8 mouse cellular contexts compared by ENCODE assay signal in genomic region chr13:60174953-60175352, GRCm38 (mm10). TPM values are rescaled to one million over a fixed set of nuclear protein-coding genes. Genes with fewer than 3 reads are reported as not detected.
DNase-seq lines count a peak whose midpoint lies in the region; ATAC-seq and TF ChIP-seq lines count a peak whose summit lies in the region.

No protein-coding gene starts in this region.

- no peak for TF ChIP-seq CTCF in kidney, adult 2 months (conservative IDR thresholded peaks at IDR 0.05; ENCODE audit: insufficient read depth, insufficient read length, low read depth, low read length)

- no peak for ATAC-seq in embryonic facial prominence, embryonic 12.5 days (ENCODE audit: insufficient number of reproducible peaks, insufficient read depth, low FRiP score, low TSS enrichment)
- ATAC-seq in intestine, embryonic 16.5 days, result no peak
- no peak for ATAC-seq in neural tube, embryonic 12.5 days (ENCODE audit: low FRiP score, low read depth)

- peaks cover 7% of the 10 kb centered on the region for H3K4me1 ChIP-seq in kidney, adult 2 months (ENCODE audit: control insufficient read depth, insufficient read depth, low read length)
- H3K4me1 ChIP-seq in embryonic facial prominence, embryonic 12.5 days, result peaks cover 38% of the 10 kb centered on the region
- H3K4me1 ChIP-seq in intestine, embryonic 16.5 days (ENCODE audit: control insufficient read depth, insufficient read depth, low read length), result no peaks in the 10 kb centered on the region
- peaks cover 30% of the 10 kb centered on the region for H3K4me1 ChIP-seq in neural tube, embryonic 12.5 days

- peak; percentile 27 for DNase-seq in kidney, adult 2 months
- no peak for DNase-seq in kidney, adult 11 months
- DNase-seq in frontal cortex, postnatal 25 days (ENCODE audit: low spot score in 2 of 2), result no peak
- no peak for DNase-seq in cerebellum, adult 9-11 months
- no peak for DNase-seq in adrenal gland, adult 18-20 months (ENCODE audit: low spot score in 2 of 2)

- TF ChIP-seq POLR2A in kidney, adult 2 months (IDR thresholded peaks at IDR 0.05; ENCODE audit: low read depth, low read length), result no peak

- H3K4me3 ChIP-seq in kidney, adult 2 months (ENCODE audit: insufficient read depth, low read depth, low read length), result peak overlapping the region; percentile 80
- peak overlapping the region; percentile 99 for H3K4me3 ChIP-seq in embryonic facial prominence, embryonic 12.5 days
- H3K4me3 ChIP-seq in intestine, embryonic 16.5 days (ENCODE audit: low read length), result peak overlapping the region; percentile 70
- H3K4me3 ChIP-seq in neural tube, embryonic 12.5 days, result peak overlapping the region; percentile 91

- H3K9me3 ChIP-seq in embryonic facial prominence, embryonic 12.5 days, result no peaks in the 10 kb centered on the region
- H3K9me3 ChIP-seq in intestine, embryonic 16.5 days (ENCODE audit: control insufficient read depth, low read length), result no peaks in the 10 kb centered on the region
- H3K9me3 ChIP-seq in neural tube, embryonic 12.5 days, result no peaks in the 10 kb centered on the region

- peak overlapping the region; percentile 100 for H3K9ac ChIP-seq in embryonic facial prominence, embryonic 12.5 days
- peak overlapping the region; percentile 83 for H3K9ac ChIP-seq in intestine, embryonic 16.5 days (ENCODE audit: low read depth, low read length)
- H3K9ac ChIP-seq in neural tube, embryonic 12.5 days, result peak overlapping the region; percentile 99

- H3K36me3 ChIP-seq in kidney, adult 2 months (ENCODE audit: control insufficient read depth, insufficient read depth, low read length), result no peaks in the 10 kb centered on the region
- H3K36me3 ChIP-seq in embryonic facial prominence, embryonic 12.5 days, result peaks cover 5% of the 10 kb centered on the region; the same call in 1 of the 2 replicates
- no peaks in the 10 kb centered on the region for H3K36me3 ChIP-seq in intestine, embryonic 16.5 days (ENCODE audit: control insufficient read depth, insufficient read depth, low read length)
- H3K36me3 ChIP-seq in neural tube, embryonic 12.5 days, result peaks cover 6% of the 10 kb centered on the region; the same call in 1 of the 2 replicates

- H3K4me2 ChIP-seq in embryonic facial prominence, embryonic 12.5 days (replicated peaks), result peak overlapping the region; percentile 56
- peak overlapping the region; percentile 94 for H3K4me2 ChIP-seq in intestine, embryonic 16.5 days (ENCODE audit: low read depth, low read length)
- peak overlapping the region; percentile 81 for H3K4me2 ChIP-seq in neural tube, embryonic 12.5 days (replicated peaks)

- WGBS in kidney, adult 2 months, result 8% methylated on average over 7 of the region's 7 CpGs
- WGBS in embryonic facial prominence, embryonic 12.5 days, result under 1% methylated on average over 7 of the region's 7 CpGs
- 6% methylated on average over 7 of the region's 7 CpGs for WGBS in intestine, embryonic 16.5 days
- WGBS in neural tube, embryonic 12.5 days, result under 1% methylated on average over 7 of the region's 7 CpGs

- no peaks in the 10 kb centered on the region for H3K27me3 ChIP-seq in kidney, adult 2 months (replicated peaks; ENCODE audit: control insufficient read depth, insufficient read depth, low read length)
- no peaks in the 10 kb centered on the region for H3K27me3 ChIP-seq in embryonic facial prominence, embryonic 12.5 days
- peaks cover 13% of the 10 kb centered on the region for H3K27me3 ChIP-seq in intestine, embryonic 16.5 days (replicated peaks; ENCODE audit: control insufficient read depth, insufficient read depth, low read length)
- no peaks in the 10 kb centered on the region for H3K27me3 ChIP-seq in neural tube, embryonic 12.5 days (replicated peaks)

- peak overlapping the region; percentile 93 for H3K27ac ChIP-seq in kidney, adult 2 months (ENCODE audit: insufficient read depth, low read depth, low read length)
- H3K27ac ChIP-seq in embryonic facial prominence, embryonic 12.5 days, result peak overlapping the region; percentile 100
- peak overlapping the region; percentile 96; the same call in 1 of the 2 replicates for H3K27ac ChIP-seq in intestine, embryonic 16.5 days (ENCODE audit: low read length)
- H3K27ac ChIP-seq in neural tube, embryonic 12.5 days, result peak overlapping the region; percentile 97; the same call in 1 of the 2 replicates

RNA-seq across cellular contexts. Expression of gene Gas1, which starts 2.2 kb away (rescaled TPM):
- 31.1 and 53.9 TPM in 2 replicates for polyA plus RNA-seq in kidney, adult 2 months (2012; rRNA removed)
- polyA plus RNA-seq in embryonic facial prominence, embryonic 12.5 days (2016; fragmentation: Nextera tagmentation; extraction: Ambion mirVana), result 261 and 307 TPM in 2 replicates
- polyA plus RNA-seq in intestine, embryonic 16.5 days (2015; fragmentation: Nextera tagmentation; extraction: Ambion mirVana), result 22.0 and 31.9 TPM in 2 replicates
- 153 and 168 TPM in 2 replicates for polyA plus RNA-seq in neural tube, embryonic 12.5 days (2016; fragmentation: Nextera tagmentation; extraction: Ambion mirVana)
- 10 to 100 TPM; 28.7 to 34.9 TPM for total RNA-seq in adrenal gland, adult 18-20 months (2021)
